Mouse (Mus musculus): ENCODE results near the gene Gpr137.
A peak's percentile ranks its signal among the peaks of the same experiment; 100 is the strongest.
"Not testable (repeated sequence)": the region's sequence is repeated elsewhere in the genome, so short reads cannot be mapped to it uniquely, and the experiment has no call there.

Gene Gpr137

DNA sequence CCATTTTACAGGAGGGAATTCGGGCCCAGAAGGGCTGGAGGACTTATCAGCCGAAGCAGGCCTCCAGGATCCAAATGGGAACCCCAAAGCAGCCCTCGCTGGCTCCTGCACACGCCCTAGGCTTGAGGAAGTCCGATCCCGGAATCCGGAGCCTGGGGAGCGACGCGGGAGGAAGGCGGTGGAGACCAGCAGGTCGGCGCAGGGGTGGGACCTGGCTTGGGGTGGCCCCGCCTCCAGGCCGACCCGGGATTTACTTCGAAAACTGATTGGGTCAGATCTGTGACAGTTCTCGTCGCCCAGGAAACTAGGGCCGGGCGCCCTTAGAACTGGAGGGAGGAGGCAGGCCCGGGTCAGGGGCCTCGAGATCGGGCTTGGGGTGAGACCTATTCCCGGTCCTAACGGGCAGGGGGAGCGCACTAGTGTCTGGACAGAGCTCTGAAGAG, at the start of gene Gpr137:
TSS of gene Gpr137 (minus strand) at position 232 of the 443 bp plus-strand sequence.
- DNase-seq (ENCODE audit: low spot score in 2 of 2): peak; percentile 93

DNA sequence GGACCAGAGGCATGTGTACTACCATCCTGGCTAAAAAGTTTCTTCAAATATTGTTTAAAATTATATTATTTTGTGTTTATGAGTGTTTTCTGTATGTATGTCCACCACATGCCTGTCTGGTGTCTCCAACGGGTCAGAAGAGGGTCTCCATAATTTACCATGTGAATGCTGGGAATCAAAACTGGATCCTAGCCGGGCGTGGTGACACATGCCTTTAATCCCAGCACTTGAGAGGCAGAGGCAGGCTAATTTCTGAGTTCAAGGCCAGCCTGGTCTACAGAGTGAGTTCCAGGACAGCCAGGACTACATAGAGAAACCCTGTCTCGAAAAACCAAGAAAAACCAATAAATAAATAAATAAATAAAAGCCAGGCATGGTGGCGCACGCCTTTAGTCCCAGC, 48.9 kb upstream of the Gpr137 start:
- DNase-seq (ENCODE audit: low spot score in 2 of 2): not testable (repeated sequence)

DNA sequence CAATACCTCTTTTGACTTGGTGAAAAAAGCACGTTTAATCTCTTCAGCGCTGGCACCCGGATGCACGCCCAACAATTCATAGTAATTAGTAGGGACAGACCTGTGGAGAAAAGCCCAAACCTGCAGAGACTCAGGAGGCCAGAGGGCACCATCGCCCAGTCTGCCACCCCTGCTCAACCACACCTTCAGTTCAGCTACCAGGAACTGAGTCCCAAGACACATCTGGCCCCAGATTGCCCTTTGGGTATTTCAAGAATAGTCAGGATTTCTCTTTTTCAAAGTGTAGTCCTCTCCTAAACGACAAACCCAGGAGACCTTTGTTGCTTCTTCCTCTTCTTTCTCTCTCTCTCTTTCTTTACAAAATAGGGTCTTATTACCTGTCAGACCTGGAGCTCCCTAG, 48.4 kb upstream of the Gpr137 start:
- DNase-seq (ENCODE audit: low spot score in 2 of 2): no peak

DNA sequence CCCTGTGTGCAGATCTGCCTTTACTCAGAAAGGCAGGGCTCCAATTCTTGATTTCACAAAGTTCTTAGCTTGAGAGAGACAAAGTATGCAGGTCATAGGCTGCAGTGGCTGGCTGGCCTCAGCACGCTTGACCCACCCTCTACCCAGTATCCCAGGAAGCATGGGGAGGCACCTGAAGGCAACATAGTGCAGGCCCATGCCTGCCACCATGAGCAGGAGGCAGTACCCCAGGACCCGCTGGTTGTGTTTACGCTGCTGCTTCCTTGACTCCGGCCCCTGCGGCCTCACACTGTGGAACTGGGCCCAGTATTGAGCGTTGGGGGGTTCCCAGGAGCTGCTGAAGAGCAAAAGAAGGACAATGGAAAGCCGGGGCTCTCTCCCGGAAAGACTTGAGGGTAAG, 47.0 kb upstream of the Gpr137 start:
- DNase-seq (ENCODE audit: low spot score in 2 of 2): no peak

DNA sequence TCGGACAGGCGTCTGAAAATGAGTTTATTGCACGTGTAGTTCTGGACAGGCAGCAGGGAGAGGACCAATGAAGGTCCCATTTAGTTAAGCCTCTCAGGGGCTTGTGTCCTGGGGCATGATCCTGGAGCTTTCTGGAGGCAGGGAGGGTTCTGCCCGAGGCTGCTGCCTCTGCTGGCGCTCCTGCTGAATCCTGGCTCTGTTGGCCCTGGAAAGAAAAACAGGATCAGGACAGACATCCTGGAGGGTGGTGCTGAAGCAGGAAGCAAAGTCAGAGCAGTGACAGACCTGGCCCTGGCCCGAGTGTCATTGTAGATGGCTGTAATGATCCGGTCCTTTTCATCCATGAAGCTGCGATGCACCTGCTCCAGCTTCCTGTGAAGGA, 45.6 kb upstream of the Gpr137 start:
- DNase-seq (ENCODE audit: low spot score in 2 of 2): no peak

DNA sequence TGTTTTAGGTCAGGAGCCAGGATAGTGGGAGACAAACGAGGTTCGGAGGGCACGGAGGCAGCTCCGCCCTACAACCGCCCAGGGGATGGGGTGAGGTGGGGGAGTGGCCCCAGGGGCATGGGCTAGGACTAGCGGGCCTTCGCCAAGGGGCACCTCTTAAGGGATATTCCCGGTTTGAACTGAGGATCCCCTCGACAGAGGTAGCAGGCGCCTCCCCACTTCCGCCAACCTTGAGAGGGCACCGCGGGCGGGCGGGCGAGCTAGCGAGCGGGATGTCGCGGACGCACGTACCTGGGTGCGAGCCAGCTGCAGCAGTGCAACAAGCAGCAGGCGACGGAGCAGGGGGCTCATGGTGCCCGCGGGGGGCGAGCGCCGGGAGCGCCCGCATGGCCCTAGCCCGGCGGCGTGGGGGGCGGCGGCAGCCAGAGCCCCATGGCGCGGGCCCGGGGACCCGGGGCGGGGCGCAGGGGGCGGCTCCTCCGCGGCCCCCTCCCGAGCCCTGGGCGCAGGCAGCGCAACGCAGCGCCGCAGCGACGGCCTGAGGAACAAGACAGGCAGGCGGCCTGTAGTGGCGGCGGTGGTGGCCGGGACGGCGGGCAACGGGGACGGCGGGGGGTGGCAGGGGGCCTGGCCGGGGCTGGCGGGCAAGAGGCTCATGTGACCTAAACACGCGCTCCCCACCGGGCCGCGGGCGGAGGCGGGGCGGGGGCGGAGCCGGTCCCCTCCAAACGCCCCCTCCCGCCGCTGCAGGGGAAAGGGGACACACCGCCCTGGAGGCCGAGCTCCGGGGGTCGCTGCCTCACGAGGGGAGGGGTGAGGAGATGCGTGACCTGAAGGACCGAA, 45.0 kb upstream of the Gpr137 start, which contains the start of gene Vegfb:
TSS of gene Vegfb (minus strand) at position 591 of the 843 bp plus-strand sequence.
- DNase-seq (ENCODE audit: low spot score in 2 of 2): peak in 1 of 2 experiments; percentile 54

DNA sequence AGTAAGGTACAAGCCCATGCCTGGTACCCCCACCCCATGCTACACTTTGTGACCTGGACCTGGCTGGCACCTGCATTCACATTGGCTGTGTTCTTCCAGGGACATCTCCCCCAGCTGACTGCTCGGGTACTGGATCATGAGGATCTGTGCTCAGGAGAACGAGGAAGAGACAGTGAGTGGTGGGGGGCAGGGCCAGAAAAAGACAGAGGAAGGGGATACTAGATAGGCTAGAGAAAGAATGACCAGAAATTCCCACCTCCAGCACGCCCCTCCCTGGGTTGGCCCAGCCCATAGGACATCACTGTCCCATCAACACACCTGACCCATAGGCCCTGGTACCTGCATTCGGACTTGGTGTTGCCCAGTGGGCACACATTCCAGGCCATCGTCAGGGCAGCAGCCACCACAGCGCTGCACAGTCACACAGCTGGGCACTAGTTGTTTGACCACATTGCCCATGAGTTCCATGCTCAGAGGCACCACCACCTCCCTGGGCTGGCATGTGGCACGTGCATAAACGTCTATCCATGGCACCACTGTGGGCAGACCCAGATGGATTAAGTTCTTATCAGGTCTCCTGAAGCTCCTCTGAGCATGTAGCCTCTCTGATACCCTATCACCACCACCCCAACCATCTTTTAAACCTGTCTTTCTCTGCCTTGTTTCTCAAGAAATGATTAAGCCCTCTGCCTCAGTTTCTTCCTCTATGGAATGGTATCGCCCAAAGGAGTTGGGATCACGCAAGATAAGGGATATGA, 43.9 kb upstream of the Gpr137 start:
- no peak for DNase-seq (ENCODE audit: low spot score in 2 of 2)

DNA sequence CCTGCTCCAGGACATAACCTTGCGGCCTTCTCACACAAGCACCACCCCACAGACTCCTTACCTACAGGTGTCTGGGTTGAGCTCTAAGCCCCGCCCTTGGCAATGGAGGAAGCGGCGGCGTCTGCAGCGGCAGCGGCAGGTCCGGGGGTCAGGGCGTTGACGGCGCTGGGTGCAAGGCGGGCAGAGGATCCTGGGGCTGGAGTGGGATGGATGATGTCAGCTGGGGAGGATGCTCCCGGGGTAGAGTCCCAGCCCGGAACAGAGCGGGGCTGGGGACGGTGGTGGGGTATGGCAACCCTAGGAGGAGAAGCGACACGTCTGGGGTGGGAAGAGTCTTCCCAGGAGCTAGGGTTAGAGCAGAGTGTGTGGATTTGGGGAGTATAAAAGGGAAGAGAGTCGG, 43.0 kb upstream of the Gpr137 start:
- DNase-seq (ENCODE audit: low spot score in 2 of 2): no peak

DNA sequence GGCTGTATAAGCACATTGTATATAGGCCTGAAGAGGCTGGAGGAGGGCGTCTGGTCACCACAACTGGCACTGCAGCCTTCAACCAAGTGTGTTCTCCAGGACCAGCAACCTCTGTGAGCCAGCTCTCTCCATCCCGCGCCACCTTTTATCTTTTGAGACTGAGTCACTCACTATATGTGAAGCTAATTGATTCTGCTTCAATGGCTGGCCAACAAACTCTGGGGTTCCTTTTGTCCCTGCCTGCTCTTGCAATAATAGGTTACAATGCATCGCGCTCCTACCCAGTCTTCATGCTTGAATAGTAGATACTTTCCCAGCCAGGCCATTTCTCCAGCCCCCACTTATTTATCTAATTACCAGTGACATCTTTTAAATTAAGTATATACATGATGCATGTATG, 41.3 kb upstream of the Gpr137 start:
- no peak for DNase-seq (ENCODE audit: low spot score in 2 of 2)

DNA sequence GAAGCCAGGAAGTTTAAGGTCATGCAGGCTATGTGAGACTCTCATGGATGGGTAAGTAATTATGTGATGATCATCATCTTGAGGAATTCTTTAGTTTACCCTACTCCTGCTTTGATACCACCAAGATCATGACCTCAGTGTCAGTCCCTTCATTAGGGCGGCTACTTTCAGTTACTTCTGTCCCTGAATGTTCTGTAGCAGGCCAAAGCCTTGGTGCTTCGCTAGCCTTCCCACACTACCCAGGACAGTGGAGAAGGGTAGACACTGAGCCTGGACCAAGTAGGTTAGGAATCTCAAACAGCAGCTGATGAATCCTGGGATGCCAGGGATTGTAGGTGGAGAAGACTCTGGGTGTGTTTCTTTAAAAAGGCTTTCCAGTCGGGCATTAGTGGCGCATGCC, 39.2 kb upstream of the Gpr137 start:
- DNase-seq (ENCODE audit: low spot score in 2 of 2): no peak

DNA sequence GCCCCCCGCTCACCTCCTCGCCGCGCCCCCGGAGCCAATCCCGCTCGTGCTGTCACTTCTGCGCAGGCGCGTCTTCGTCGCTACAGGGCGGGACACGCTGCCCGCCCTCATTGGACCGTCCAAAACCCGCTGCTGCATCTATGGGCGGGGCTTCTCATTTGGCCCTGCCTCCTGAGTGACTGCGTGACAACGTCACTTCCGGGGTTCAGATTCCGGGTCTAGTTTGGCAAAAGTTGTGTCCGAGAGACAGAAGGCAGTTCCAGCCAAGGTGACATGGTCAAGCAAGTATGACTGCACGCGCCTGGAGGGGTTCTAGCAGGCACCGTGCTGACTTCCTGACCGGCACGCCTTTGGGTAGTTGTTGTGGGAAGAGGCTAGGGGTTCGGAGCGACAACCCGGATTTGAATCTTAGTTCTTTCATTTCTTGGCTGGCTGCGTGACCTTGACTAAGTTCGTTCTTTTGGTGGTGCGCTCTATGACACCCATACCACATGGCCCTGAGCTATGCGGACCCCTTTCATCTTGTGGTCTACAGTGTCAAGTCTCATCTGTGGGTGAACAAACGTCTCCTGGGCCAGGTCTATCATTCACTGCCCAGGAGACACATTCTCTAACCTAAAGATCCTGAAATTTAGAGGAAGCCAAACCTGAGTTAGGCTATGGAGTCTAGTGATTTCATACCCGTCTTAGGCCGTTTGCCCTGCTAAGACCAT, 38.3 kb upstream of the Gpr137 start, which contains the start of gene Fkbp2:
TSS of gene Fkbp2 (minus strand) at position 121 of the 713 bp plus-strand sequence.
- peak; percentile 97 to 98 for DNase-seq (ENCODE audit: low spot score in 2 of 2)

DNA sequence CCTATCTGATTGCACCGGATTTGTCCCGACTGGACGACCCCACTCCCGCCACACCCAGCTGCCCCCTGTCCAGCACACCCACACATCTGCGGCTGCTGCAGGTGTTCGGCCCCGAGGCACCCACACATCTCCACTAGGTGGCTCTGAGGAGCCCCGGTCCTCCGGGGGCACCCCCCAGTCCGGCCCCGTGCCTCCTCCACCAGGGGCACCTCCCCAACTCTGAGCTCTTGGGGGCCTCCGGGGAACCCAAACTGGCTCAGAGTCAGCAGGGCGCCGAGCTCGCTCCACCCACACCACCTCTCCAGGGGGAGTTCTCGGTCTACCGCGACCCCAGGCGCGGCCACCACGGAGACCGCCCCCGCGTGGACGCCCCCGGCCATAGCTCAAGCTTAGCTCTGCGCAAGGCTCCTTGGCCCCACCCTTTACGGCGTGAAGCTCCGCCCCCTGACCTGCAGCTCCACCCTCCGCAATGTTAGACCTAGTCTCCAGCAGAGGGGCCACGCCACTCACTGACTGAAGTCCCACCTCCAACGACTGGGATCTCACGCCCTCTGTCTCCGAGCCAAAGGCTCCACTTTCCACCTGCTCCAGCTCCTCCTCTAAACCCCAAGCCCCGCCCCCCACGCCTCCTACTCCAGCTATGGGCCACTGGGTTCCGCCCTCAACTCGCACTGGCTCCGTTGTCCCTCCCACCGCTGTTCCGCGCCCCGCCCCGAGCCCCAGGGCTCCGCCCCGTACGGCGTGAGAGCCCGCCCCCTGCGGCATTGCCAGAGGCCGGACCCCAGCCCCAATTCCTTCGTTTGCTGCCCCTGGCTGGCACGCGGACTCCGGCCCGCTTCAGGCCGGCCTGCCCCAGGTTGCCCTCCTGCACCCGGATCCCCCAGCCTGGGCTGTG, 37.5 kb upstream of the Gpr137 start:
- DNase-seq (ENCODE audit: low spot score in 2 of 2): peak; percentile 99

DNA sequence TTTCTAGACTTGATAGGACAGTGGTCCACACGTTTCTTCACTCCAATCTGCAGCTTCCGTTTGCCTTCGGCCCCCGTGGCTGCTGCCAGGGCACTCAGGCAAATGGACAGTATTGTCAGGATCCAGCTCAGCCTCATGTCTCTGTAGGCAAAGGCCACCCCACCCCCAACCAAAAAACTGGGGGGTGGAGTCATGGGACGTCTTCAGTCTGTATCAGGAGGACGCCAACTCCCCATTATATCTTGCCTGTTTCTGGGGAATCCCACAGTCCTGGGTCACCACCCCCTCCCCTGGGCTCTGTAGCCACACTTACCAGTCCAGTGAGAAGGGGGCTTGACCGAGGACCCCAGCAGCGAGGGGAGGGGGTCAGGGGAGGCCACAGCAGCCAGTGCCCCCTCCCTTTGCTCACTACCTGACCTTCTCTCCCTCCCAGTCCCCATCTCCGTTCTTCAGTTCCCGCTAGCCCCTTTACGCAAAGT, 36.8 kb upstream of the Gpr137 start:
- peak in 1 of 2 experiments; percentile 33 for DNase-seq (ENCODE audit: low spot score in 2 of 2)

DNA sequence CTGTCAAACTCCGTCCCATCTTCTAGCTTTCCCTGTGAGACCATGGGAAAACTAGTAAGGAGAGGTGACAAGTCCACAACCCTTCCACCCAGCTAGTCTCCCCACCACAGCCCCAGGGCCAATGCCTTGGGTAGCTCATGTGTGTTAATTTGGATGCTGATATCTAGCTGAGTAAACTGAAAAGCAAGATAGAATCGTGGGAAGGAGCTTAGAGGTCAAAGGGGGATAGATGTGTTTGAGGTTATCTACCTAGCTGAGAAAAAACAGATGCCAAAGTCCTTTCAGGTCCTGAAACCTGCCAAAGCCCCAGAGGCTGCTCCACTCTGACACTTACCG, 36.3 kb upstream of the Gpr137 start:
- no peak for DNase-seq (ENCODE audit: low spot score in 2 of 2)

DNA sequence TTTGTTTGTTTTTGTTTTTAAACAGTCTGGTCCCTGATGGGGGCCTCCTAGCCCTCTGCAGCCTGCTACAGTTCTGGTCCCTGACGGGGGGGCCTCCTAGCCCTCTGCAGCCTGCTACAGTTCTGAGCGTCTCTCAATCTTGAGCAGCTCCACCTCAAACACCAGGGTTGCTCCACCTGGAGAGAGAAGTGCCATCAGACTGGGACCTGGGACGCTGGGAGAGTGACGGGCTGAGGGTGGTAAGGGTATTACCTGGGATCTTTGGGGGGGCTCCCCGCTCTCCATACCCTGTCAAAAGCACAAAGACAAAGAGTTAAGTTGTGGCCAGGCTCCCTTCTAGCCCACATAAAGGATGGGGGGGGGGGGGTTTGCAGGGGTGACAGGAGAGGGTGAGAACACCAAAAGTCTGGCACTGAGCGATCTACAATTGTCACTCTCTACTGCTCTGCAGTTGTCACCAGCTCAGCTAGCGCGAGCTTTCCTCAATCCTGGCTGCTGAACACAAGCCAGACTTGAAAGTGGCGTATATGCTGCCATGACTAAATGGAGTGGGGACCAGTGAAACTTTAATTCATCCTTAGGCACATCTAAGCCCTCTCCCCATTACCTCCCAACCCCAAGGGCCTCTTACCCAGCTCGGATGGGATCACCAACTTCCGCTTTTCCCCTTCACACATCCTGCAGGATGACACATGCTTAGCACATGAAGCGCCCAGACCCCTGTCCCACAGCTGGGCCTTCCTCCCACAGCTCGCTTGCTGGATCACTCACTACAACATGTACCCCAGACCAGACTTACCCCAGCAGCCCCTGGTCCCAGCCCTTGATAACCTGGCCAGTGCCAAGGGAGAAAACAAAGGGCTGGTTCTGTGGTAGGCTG, 35.7 kb upstream of the Gpr137 start:
- DNase-seq (ENCODE audit: low spot score in 2 of 2): no peak

DNA sequence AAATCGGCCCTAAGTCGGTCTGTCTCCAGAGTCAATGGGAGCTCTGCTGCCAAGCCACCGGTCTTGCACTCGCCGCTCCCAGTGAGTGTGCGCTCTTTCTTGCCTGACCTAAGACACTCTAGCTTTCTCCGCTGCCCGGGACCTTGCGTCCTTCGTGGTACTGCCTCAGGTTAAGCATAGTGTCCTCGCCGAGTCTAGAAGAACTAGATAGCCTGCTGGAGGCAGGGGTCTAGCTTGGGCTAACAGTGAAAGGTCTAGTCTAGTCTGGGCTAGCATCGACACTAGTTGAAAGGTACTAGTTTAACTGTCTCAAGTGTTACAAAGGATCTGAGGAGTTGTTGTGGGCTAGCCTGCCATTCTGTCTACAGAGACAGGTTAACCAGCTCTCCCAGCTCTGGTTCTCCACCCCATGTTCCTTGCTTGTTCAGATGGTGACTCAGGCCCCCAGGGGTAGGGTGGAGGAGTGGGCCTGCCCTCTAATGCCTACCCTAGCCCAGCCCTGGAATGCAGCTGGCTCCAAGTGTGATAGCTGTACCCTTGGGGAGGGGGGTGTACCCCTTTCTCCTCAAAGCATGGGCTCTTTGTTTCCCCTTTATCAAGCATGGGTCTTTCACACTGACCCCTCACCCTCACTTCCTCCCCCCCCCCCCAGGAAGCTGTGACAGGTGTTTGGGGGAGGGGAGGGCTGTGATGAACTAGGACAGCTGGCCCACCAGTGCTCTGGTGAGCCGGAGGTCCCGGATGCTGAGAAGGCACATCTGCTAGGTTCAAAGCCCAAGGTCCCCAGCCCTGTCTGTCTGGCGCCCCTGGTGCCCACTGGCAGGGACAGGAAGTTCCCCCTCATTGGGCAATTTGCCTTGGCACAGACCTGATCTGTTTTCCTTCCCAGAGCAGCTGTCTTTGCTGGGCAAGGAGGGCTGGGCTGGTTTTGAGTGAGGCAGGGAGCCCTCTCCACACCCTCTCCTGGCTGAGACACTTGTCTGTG, 33.5 kb upstream of the Gpr137 start, which contains the start of gene Plcb3:
TSS of gene Plcb3 (minus strand) at position 934 of the 985 bp plus-strand sequence.
- peak in 1 of 2 experiments; percentile 41 for DNase-seq (ENCODE audit: low spot score in 2 of 2)

DNA sequence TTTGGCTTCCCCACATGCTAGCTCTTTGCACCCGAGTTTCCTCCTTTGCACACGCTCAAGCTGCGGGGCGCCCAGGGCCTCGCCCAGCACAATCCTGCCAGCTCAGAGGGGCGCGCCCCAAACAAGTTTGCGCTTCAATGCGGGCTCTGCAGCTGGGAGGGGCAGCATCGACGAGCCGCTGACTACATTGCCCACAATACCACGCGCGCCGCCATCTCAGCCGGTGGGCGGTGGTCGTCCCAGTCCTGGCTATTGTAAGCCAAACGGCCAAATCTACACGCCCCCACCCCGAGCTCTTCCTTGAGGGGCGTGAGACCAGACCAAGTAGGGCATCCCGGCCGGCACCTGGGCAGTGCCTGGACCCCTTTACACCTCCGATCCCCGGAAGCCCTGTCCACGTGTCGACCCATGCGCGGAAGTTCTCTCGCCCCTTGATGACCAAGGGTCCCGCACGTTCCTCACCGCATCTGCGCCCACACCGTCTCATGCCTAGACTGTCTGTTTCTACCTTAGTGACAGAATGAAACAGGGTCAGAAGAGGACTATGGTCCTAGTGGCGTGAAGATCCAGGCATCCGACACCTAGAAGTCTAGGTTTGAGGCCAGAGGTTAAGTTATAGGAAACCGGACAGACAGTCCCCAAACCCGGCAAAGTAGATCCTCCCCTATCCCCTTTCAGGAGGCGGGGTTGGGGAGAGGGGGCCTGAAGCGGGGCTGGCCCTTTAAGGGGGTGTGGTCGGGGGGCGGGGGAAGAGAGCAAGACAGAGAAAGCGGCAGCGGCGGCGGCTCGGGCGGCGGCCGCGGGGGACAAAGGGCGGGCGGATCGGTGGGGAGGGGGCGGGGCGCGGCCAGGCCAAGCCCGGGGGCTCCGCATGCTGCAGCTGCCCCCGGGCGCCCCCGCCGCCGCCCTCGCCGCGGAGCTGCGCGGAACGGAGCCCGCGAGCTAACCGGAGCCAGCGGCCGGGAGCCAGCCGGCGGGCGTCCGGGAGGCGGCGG, 32.2 kb upstream of the Gpr137 start, which contains the start of gene Ppp1r14b:
TSS of gene Ppp1r14b (plus strand) at position 758 of the 995 bp plus-strand sequence.
- peak; percentile 70 to 75 for DNase-seq (ENCODE audit: low spot score in 2 of 2)

All from right cerebral cortex, postnatal 36 days (tissue).